Comparison of ENCODE assay signal across 16 mouse cellular contexts in the genomic region with DNA sequence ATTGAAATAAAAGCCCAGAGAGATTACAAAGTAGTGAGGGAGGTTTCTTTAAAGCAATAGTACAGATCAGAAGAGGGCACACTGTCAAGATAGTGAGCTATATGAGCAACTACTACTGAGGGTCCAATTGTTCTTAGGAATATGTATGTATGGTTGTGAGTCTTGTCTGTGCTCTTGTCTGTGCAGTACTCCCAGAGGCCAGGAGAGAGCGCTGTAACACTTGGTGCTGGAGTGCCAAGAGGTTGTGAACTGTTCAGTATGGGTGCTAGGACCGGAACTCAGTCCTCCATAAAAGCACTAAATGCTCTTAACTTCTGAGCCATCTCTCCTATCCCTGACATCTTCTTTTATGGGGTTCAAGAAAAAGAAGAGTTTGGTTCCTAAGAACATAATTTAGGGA. TPM values are rescaled to one million over a fixed set of nuclear protein-coding genes. Genes with fewer than 3 reads are reported as not detected.
DNase-seq lines count a peak whose midpoint lies in the region; ATAC-seq and TF ChIP-seq lines count a peak whose summit lies in the region.
"Had no signal": no experiment of that assay in that cellular context is flagged by ENCODE, and none has a peak within 500 bp of the region (broad histone marks: within the 10 kb centered on the region; RNA-seq: fewer than 3 reads in every experiment).

No protein-coding gene starts in this region.

- no peak overlapping the region for H3K4me2 ChIP-seq in forebrain, postnatal 0 days (ENCODE audit: low read depth)
- no peak overlapping the region for H3K4me2 ChIP-seq in forebrain, embryonic 12.5 days
- H3K4me2 ChIP-seq in liver, postnatal 0 days (ENCODE audit: low read depth, low read length), result no peak overlapping the region
- H3K4me2 ChIP-seq: liver, embryonic 15.5 days; neural tube, embryonic 15.5 days had no signal

- intact Hi-C loops in heart, postnatal 14 days (cut with DNase I), result no loop called here

- H3K36me3 ChIP-seq in forebrain, postnatal 0 days (ENCODE audit: insufficient read depth), result no peaks in the 10 kb centered on the region
- H3K36me3 ChIP-seq in forebrain, embryonic 12.5 days (replicated peaks), result no peaks in the 10 kb centered on the region
- no peaks in the 10 kb centered on the region for H3K36me3 ChIP-seq in liver, postnatal 0 days (replicated peaks; ENCODE audit: insufficient read depth, low read length)
- no peaks in the 10 kb centered on the region for H3K36me3 ChIP-seq in ES-Bruce4 (ENCODE audit: control insufficient read depth, insufficient read depth, low read length, poor library complexity, severe bottlenecking)
- H3K36me3 ChIP-seq: neural tube, embryonic 15.5 days had no signal

- no peak for DNase-seq in forebrain, postnatal 0 days
- DNase-seq in liver, postnatal 0 days, result no peak
- DNase-seq in liver, result no peak
- DNase-seq in naive thymus-derived CD4-positive, alpha-beta T cell, adult 2 months (ENCODE audit: low read depth), result peak; percentile 21
- DNase-seq in heart, postnatal 14 days, result no peak
- DNase-seq in layer of hippocampus, postnatal 10 days (ENCODE audit: low spot score in 2 of 2), result no peak
- DNase-seq: cerebellum, adult 2 months; kidney, adult 11 months had no signal

- H3K27ac ChIP-seq in forebrain, postnatal 0 days (ENCODE audit: low read depth, low read length), result no peak overlapping the region
- H3K27ac ChIP-seq in forebrain, embryonic 12.5 days, result no peak overlapping the region
- H3K27ac ChIP-seq in liver, postnatal 0 days (ENCODE audit: low read depth), result no peak overlapping the region
- H3K27ac ChIP-seq in ES-Bruce4 (ENCODE audit: insufficient read depth, low read length), result no peak overlapping the region
- H3K27ac ChIP-seq: liver, embryonic 15.5 days; macrophage; neural tube, embryonic 15.5 days had no signal

- TF ChIP-seq CTCF in forebrain, postnatal 0 days (IDR thresholded peaks at IDR 0.05; ENCODE audit: low read depth), result 0 out of 2 replicates have a peak, but pooled peaks have one; percentile 9
- TF ChIP-seq CTCF in liver, postnatal 0 days (IDR thresholded peaks at IDR 0.05; ENCODE audit: low read depth), result peak; percentile 37
- peak; percentile 59 for TF ChIP-seq CTCF in ES-Bruce4 (IDR thresholded peaks at IDR 0.05; ENCODE audit: low read depth, low read length)

- no peak for ATAC-seq in forebrain, postnatal 0 days
- no peak for ATAC-seq in forebrain, embryonic 12.5 days (ENCODE audit: low FRiP score)
- ATAC-seq in liver, postnatal 0 days, result no peak

- H3K9me3 ChIP-seq in forebrain, postnatal 0 days (ENCODE audit: low read length), result no peaks in the 10 kb centered on the region
- no peaks in the 10 kb centered on the region for H3K9me3 ChIP-seq in forebrain, embryonic 12.5 days
- no peaks in the 10 kb centered on the region for H3K9me3 ChIP-seq in liver, postnatal 0 days (ENCODE audit: low read length)
- no peaks in the 10 kb centered on the region for H3K9me3 ChIP-seq in ES-Bruce4 (replicated peaks; ENCODE audit: control insufficient read depth, insufficient read depth, low read length, poor library complexity, severe bottlenecking)
- H3K9me3 ChIP-seq: liver, embryonic 15.5 days; neural tube, embryonic 15.5 days had no signal

- no peak overlapping the region for H3K4me3 ChIP-seq in forebrain, postnatal 0 days (ENCODE audit: low read depth, low read length)
- H3K4me3 ChIP-seq in forebrain, embryonic 12.5 days (replicated peaks), result no peak overlapping the region
- H3K4me3 ChIP-seq in liver, postnatal 0 days (ENCODE audit: low read depth, low read length), result no peak overlapping the region
- no peak overlapping the region for H3K4me3 ChIP-seq in ES-Bruce4 (ENCODE audit: low read depth, low read length)
- H3K4me3 ChIP-seq: liver, embryonic 15.5 days; neural tube, embryonic 15.5 days had no signal

- WGBS in forebrain, postnatal 0 days, result 78% methylated on average over 2 of the region's 2 CpGs
- 73% methylated on average over 2 of the region's 2 CpGs for WGBS in forebrain, embryonic 12.5 days
- WGBS in liver, postnatal 0 days (ENCODE audit: insufficient replicate concordance), result 74% methylated on average over 2 of the region's 2 CpGs

- no peaks in the 10 kb centered on the region for H3K27me3 ChIP-seq in forebrain, postnatal 0 days (ENCODE audit: insufficient read depth, low read length)
- H3K27me3 ChIP-seq in forebrain, embryonic 12.5 days, result no peaks in the 10 kb centered on the region
- no peaks in the 10 kb centered on the region for H3K27me3 ChIP-seq in liver, postnatal 0 days (ENCODE audit: insufficient read depth, low read length)
- H3K27me3 ChIP-seq in ES-Bruce4 (ENCODE audit: control insufficient read depth, insufficient read depth, low read length, poor library complexity, severe bottlenecking), result no peaks in the 10 kb centered on the region
- H3K27me3 ChIP-seq: liver, embryonic 15.5 days; neural tube, embryonic 15.5 days had no signal

- no peaks in the 10 kb centered on the region for H3K4me1 ChIP-seq in forebrain, postnatal 0 days (ENCODE audit: insufficient read depth)
- H3K4me1 ChIP-seq in forebrain, embryonic 12.5 days, result no peaks in the 10 kb centered on the region
- H3K4me1 ChIP-seq in liver, postnatal 0 days (ENCODE audit: insufficient read depth), result no peaks in the 10 kb centered on the region
- H3K4me1 ChIP-seq in ES-Bruce4 (ENCODE audit: control insufficient read depth, insufficient read depth, low read length), result no peaks in the 10 kb centered on the region
- H3K4me1 ChIP-seq: liver, embryonic 15.5 days; neural tube, embryonic 15.5 days had no signal

- TF ChIP-seq EP300 in liver, postnatal 0 days (IDR thresholded peaks at IDR 0.05; ENCODE audit: low read depth), result no peak
- no peak for TF ChIP-seq EP300 in ES-Bruce4 (IDR thresholded peaks at IDR 0.05; ENCODE audit: insufficient read depth, low read depth, low read length)

- no peak overlapping the region for H3K9ac ChIP-seq in forebrain, postnatal 0 days
- H3K9ac ChIP-seq in forebrain, embryonic 12.5 days, result no peak overlapping the region
- H3K9ac ChIP-seq in liver, postnatal 0 days (replicated peaks), result no peak overlapping the region
- H3K9ac ChIP-seq in ES-Bruce4 (ENCODE audit: low read depth, poor library complexity, severe bottlenecking), result no peak overlapping the region
- H3K9ac ChIP-seq: liver, embryonic 15.5 days; neural tube, embryonic 15.5 days had no signal

- TF ChIP-seq POLR2A in ES-Bruce4 (IDR thresholded peaks at IDR 0.05; ENCODE audit: insufficient read depth, low read length), result no peak

RNA-seq across cellular contexts. Expression of a gene that starts 5.4 kb away (rescaled TPM):
- total RNA-seq in forebrain, postnatal 0 days (2014; rRNA removed), result not detected in 2 replicates
- 0.27 and 0.59 TPM in 2 replicates for polyA plus RNA-seq in forebrain, postnatal 0 days (2015; fragmentation: Nextera tagmentation; extraction: Ambion mirVana)
- 1.1 and 1.2 TPM in 2 replicates for polyA plus RNA-seq in forebrain, embryonic 12.5 days (2016; fragmentation: Nextera tagmentation; extraction: Ambion mirVana)
- polyA plus RNA-seq in liver, postnatal 0 days (2015; fragmentation: Nextera tagmentation; extraction: Ambion mirVana), result 66.9 and 67.6 TPM in 2 replicates
- not detected in 2 replicates for polyA plus RNA-seq in ES-Bruce4 (2011; ENCODE audit: insufficient read depth, insufficient read length, low read depth, missing spikeins)
- 1 to 10 TPM in 1 of 2 experiments, under 1 TPM in 1; 0.41 to 1.5 TPM for total RNA-seq in heart, postnatal 14 days (2021)
- under 1 TPM in 1 of 2 experiments, not detected in 1; 0.53 TPM for total RNA-seq in layer of hippocampus, postnatal 10 days (2021)
- total RNA-seq: granulocyte monocyte progenitor cell, adult 5-6 weeks had no signal
- polyA plus RNA-seq: macrophage had no signal

RNA-seq across cellular contexts. Expression of a gene that starts 30.5 kb away (rescaled TPM):
- total RNA-seq in forebrain, postnatal 0 days (2014; rRNA removed), result 0.23 and 1.3 TPM in 2 replicates
- 0.44 and 0.73 TPM in 2 replicates for polyA plus RNA-seq in forebrain, postnatal 0 days (2015; fragmentation: Nextera tagmentation; extraction: Ambion mirVana)
- 0.96 and 1.1 TPM in 2 replicates for polyA plus RNA-seq in forebrain, embryonic 12.5 days (2016; fragmentation: Nextera tagmentation; extraction: Ambion mirVana)
- polyA plus RNA-seq in liver, postnatal 0 days (2015; fragmentation: Nextera tagmentation; extraction: Ambion mirVana), result 15.0 and 17.3 TPM in 2 replicates
- 0.79 and 1.3 TPM in 2 replicates for polyA plus RNA-seq in ES-Bruce4 (2011; ENCODE audit: insufficient read depth, insufficient read length, low read depth, missing spikeins)
- 1 to 10 TPM; 4.3 to 4.9 TPM for total RNA-seq in heart, postnatal 14 days (2021)
- total RNA-seq in layer of hippocampus, postnatal 10 days (2021), result 1 to 10 TPM; 1.6 to 2.9 TPM
- total RNA-seq: granulocyte monocyte progenitor cell, adult 5-6 weeks had no signal

RNA-seq across cellular contexts. Expression of a gene that starts 30.6 kb away (rescaled TPM):
- total RNA-seq in forebrain, postnatal 0 days (2014; rRNA removed), result 18.1 and 19.6 TPM in 2 replicates
- 62.4 and 76.9 TPM in 2 replicates for polyA plus RNA-seq in forebrain, postnatal 0 days (2015; fragmentation: Nextera tagmentation; extraction: Ambion mirVana)
- polyA plus RNA-seq in forebrain, embryonic 12.5 days (2016; fragmentation: Nextera tagmentation; extraction: Ambion mirVana), result 260 and 265 TPM in 2 replicates
- 12.1 and 12.4 TPM in 2 replicates for polyA plus RNA-seq in liver, postnatal 0 days (2015; fragmentation: Nextera tagmentation; extraction: Ambion mirVana)
- 121 and 135 TPM in 2 replicates for polyA plus RNA-seq in ES-Bruce4 (2011; ENCODE audit: insufficient read depth, insufficient read length, low read depth, missing spikeins)
- 10 to 100 TPM; 26.9 to 28.7 TPM for total RNA-seq in heart, postnatal 14 days (2021)
- 10 to 100 TPM; 33.8 to 51.7 TPM for total RNA-seq in layer of hippocampus, postnatal 10 days (2021)

RNA-seq across cellular contexts. Expression of a gene that starts 44.9 kb away (rescaled TPM):
- total RNA-seq in forebrain, postnatal 0 days (2014; rRNA removed), result 0.15 and 0.71 TPM in 2 replicates
- 3.3 and 4.8 TPM in 2 replicates for polyA plus RNA-seq in forebrain, postnatal 0 days (2015; fragmentation: Nextera tagmentation; extraction: Ambion mirVana)
- polyA plus RNA-seq in forebrain, embryonic 12.5 days (2016; fragmentation: Nextera tagmentation; extraction: Ambion mirVana), result 0.47 and 0.79 TPM in 2 replicates
- 0.08 and 0.61 TPM in 2 replicates for polyA plus RNA-seq in liver, postnatal 0 days (2015; fragmentation: Nextera tagmentation; extraction: Ambion mirVana)
- not detected in 2 replicates for polyA plus RNA-seq in ES-Bruce4 (2011; ENCODE audit: insufficient read depth, insufficient read length, low read depth, missing spikeins)
- total RNA-seq in heart, postnatal 14 days (2021), result not detected
- total RNA-seq in layer of hippocampus, postnatal 10 days (2021), result 1 to 10 TPM; 2.1 to 2.6 TPM
- total RNA-seq: adrenal gland, postnatal 4 days; granulocyte monocyte progenitor cell, adult 5-6 weeks; hematopoietic stem cell, adult 5-6 weeks had no signal
- polyA plus RNA-seq: liver, embryonic 15.5 days; macrophage had no signal

Comparison
In these comparisons a context has a peak if more than half of its experiments do, and no peak if none do; other contexts are left out.
1. CTCF ChIP-seq: peak in every context shown above with its lines; median percentile 59 in ES-Bruce4; 37 in liver, postnatal 0 days; 9 in forebrain, postnatal 0 days.
2. RNA of a gene that starts 5.4 kb away (polyA plus RNA-seq): 66.9 to 67.6 TPM in liver, postnatal 0 days; 1.1 to 1.2 TPM in forebrain, embryonic 12.5 days, 0.27 to 0.59 TPM in forebrain, postnatal 0 days and not detected in ES-Bruce4; every median in the first group is over 10 times any median in the second.